Mouse (Mus musculus): ENCODE results near the gene Tshz2. TPM values are rescaled to one million over a fixed set of nuclear protein-coding genes. Genes with fewer than 3 reads are reported as not detected.

Gene Tshz2
- total and polyA plus RNA-seq, 2 experiments from 2014 or later = 26.4 to 40.8 TPM

DNA sequence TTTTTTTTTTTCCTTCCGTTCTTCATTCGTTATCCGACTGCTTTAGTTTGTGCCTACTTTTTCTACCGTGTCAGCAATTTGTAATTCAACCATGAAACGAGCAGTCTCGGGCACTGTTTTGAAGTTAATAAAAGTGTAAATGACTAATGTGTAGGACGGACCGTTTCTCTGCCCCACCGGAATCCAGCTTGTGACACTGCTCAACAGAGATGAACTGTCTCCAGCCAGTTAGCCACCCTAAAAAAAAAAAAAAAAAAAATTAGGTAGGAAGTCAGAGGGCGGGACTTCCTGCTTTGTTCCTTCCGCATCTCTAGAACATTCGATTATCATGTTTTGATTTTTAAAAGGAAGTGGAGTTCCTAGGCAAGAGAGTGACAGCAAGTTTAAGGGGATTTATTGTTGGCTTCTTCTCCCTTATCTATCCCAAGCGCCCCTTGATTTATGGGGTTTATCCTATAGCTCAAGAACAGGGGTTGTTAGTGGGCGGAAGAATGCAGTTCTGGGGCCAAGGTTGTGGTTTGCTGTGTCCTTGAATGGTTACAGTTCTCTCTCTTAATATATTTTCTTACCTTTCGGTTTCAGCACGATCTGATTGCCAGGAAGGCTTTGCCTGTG lies 116.6 kb downstream of the Tshz2 start:
- Histone ChIP-seq H3K4me2 (ENCODE audit: low read depth, low read length, poor library complexity, severe bottlenecking) (no peak overlapping the region), H3K4me1 (ENCODE audit: insufficient read depth, low read length) (no peaks in the 10 kb centered on the region), H3K36me3 (ENCODE audit: insufficient read depth, low read length) (no peaks in the 10 kb centered on the region), H3K9ac (replicated peaks; ENCODE audit: low read length, poor library complexity, severe bottlenecking) (no peak overlapping the region), H3K4me3 (ENCODE audit: low read depth, low read length) (no peak overlapping the region), H3K9me3 (ENCODE audit: low read length) (no peaks in the 10 kb centered on the region), H3K27me3 (ENCODE audit: insufficient read depth, low read length) (no peaks in the 10 kb centered on the region), H3K27ac (ENCODE audit: low read depth, low read length) (no peak overlapping the region)
- no peak for TF ChIP-seq CTCF (IDR thresholded peaks at IDR 0.05)
- ATAC-seq (ENCODE audit: low FRiP score) (no peak), DNase-seq (ENCODE audit: low spot score) (no peak)
- WGBS = 89% methylated on average over 16 of the region's 16 CpGs

DNA sequence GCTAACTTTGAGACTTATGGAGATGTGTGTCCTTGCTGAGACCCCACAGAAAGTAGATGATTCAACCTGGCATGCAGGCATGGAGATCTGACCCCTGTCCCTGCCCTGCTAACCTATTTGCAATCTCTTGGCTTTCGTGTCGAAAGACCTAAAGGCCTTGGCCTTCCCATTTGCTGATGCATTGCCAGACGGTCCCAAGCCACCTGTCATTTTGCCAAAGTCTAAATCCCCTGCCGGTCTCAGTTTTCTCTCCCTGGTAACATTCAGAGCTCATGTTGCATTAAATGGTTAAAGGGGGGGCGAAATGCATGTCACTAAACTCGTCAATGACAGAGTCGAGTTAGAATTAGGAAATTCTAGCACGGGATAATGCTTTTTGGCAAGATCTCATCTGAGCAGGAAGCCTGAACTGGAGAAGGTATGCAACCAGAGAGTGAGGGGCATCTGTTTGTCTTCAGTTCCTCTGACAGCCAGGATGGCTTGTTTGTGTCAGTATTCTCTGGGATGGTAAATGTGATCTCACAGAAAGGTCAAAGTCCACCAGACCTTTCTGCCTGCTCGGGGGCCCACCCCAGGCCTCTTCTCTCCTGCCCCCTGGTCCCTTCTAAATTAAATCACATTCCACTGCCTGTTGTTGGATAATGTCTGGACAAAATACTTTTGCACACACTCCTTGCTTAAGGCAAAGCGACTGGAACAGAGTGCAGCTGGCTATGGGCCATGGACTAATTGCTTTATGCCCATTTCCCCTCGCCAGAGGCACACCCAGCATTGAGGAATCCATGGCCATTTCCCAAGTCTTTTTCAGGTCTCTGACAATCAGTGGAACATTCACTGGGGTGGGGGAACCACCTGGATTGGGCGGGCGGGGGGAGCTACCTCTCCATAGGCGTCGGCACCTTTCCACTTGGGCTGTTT lies 118.0 kb downstream of the Tshz2 start:
- Histone ChIP-seq H3K9ac (replicated peaks; ENCODE audit: low read length, poor library complexity, severe bottlenecking) (no peak overlapping the region), H3K9me3 (ENCODE audit: low read length) (no peaks in the 10 kb centered on the region), H3K36me3 (ENCODE audit: insufficient read depth, low read length) (no peaks in the 10 kb centered on the region), H3K4me3 (ENCODE audit: low read depth, low read length) (no peak overlapping the region), H3K4me1 (ENCODE audit: insufficient read depth, low read length) (no peaks in the 10 kb centered on the region), H3K27ac (ENCODE audit: low read depth, low read length) (no peak overlapping the region), H3K4me2 (ENCODE audit: low read depth, low read length, poor library complexity, severe bottlenecking) (no peak overlapping the region), H3K27me3 (ENCODE audit: insufficient read depth, low read length) (no peaks in the 10 kb centered on the region)
- TF ChIP-seq CTCF (IDR thresholded peaks at IDR 0.05) = no peak
- WGBS = 61% methylated on average over 15 of the region's 15 CpGs
- ATAC-seq (ENCODE audit: low FRiP score) = no peak
- peak; percentile 36 for DNase-seq (ENCODE audit: low spot score)

DNA sequence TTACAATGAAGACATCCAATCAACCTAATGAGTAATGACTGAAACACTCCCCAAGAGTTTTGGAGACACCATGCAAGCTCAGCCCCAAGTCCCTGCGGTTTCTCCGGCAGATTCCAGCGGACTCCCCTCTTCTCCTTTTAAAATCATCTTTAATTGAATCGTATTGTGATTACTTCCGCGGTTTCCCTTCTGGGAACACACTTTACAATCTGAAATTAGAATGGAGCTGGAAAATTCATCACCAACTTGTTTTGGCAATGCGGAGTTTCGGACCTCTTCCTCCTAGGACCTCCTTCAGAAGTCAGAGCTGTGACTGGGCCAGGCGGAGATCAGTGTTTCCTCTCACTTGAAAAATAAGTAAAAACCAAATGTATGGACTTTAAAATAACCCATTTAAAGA lies 119.3 kb downstream of the Tshz2 start:
- H3K9ac ChIP-seq (replicated peaks; ENCODE audit: low read length, poor library complexity, severe bottlenecking) = no peak overlapping the region
- H3K4me1 ChIP-seq (ENCODE audit: insufficient read depth, low read length) = no peaks in the 10 kb centered on the region
- H3K4me2 ChIP-seq (ENCODE audit: low read depth, low read length, poor library complexity, severe bottlenecking) = no peak overlapping the region
- ATAC-seq (ENCODE audit: low FRiP score) (no peak), DNase-seq (ENCODE audit: low spot score) (no peak)
- TF ChIP-seq CTCF (IDR thresholded peaks at IDR 0.05) = no peak
- no peaks in the 10 kb centered on the region for H3K27me3 ChIP-seq (ENCODE audit: insufficient read depth, low read length)
- H3K36me3 ChIP-seq (ENCODE audit: insufficient read depth, low read length) = no peaks in the 10 kb centered on the region
- H3K9me3 ChIP-seq (ENCODE audit: low read length) = no peaks in the 10 kb centered on the region
- 81% methylated on average over 9 of the region's 9 CpGs for WGBS
- no peak overlapping the region for H3K27ac ChIP-seq (ENCODE audit: low read depth, low read length)
- no peak overlapping the region for H3K4me3 ChIP-seq (ENCODE audit: low read depth, low read length)

DNA sequence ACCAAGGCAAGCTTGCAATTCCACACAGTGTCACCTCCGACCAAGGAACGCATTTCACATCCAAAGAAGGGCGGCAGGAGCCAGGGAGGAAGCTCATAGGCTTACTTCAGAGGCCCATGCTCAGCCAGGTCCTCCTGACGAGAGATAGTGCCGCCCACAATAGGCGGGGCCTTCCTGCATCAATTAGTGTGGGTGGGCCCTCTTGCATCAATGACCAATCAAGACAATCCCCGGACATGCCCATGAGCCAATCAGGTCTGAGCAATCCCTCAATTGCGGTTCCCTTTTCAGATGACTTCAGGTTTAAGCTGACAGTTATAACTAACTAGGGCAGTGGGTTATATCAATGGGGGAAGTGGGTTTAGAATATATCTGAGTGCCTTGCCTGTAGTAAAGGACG lies 120.6 kb downstream of the Tshz2 start:
- no peak for TF ChIP-seq CTCF (IDR thresholded peaks at IDR 0.05)
- Histone ChIP-seq H3K4me3 (ENCODE audit: low read depth, low read length) (no peak overlapping the region), H3K36me3 (ENCODE audit: insufficient read depth, low read length) (no peaks in the 10 kb centered on the region), H3K9me3 (ENCODE audit: low read length) (no peaks in the 10 kb centered on the region), H3K4me1 (ENCODE audit: insufficient read depth, low read length) (no peaks in the 10 kb centered on the region), H3K27ac (ENCODE audit: low read depth, low read length) (no peak overlapping the region), H3K27me3 (ENCODE audit: insufficient read depth, low read length) (no peaks in the 10 kb centered on the region), H3K9ac (replicated peaks; ENCODE audit: low read length, poor library complexity, severe bottlenecking) (no peak overlapping the region), H3K4me2 (ENCODE audit: low read depth, low read length, poor library complexity, severe bottlenecking) (no peak overlapping the region)
- ATAC-seq (ENCODE audit: low FRiP score) (no peak), DNase-seq (ENCODE audit: low spot score) (no peak)
- WGBS = 88% methylated on average over 9 of the region's 9 CpGs

DNA sequence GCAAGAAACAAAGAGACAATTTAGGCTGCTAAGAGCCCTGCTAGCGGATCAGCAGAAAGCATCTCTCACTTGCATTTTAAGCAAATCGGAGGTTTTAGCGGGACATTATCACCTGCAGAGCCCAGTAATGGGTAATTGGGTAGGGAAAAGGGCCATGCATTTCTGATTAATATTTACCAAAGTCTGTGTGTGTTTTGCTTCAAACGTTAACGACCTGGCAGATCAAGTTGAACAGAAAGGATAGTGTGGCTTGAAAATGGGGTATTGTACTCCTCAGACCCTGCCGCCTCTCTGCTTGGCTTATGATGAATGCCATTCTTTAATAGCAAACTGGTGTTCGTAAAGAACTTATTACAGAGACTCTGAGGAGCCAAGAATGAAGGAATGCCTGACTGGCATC lies 122.3 kb downstream of the Tshz2 start:
- H3K4me2 ChIP-seq (ENCODE audit: low read depth, low read length, poor library complexity, severe bottlenecking) = no peak overlapping the region
- no peak overlapping the region for H3K4me3 ChIP-seq (ENCODE audit: low read depth, low read length)
- no peak overlapping the region for H3K9ac ChIP-seq (replicated peaks; ENCODE audit: low read length, poor library complexity, severe bottlenecking)
- H3K9me3 ChIP-seq (ENCODE audit: low read length) = no peaks in the 10 kb centered on the region
- H3K27me3 ChIP-seq (ENCODE audit: insufficient read depth, low read length) = no peaks in the 10 kb centered on the region
- DNase-seq (ENCODE audit: low spot score) (no peak), ATAC-seq (ENCODE audit: low FRiP score) (no peak)
- no peak for TF ChIP-seq CTCF (IDR thresholded peaks at IDR 0.05)
- WGBS = 69% methylated on average over 7 of the region's 7 CpGs
- H3K4me1 ChIP-seq (ENCODE audit: insufficient read depth, low read length) = no peaks in the 10 kb centered on the region
- H3K36me3 ChIP-seq (ENCODE audit: insufficient read depth, low read length) = no peaks in the 10 kb centered on the region
- H3K27ac ChIP-seq (ENCODE audit: low read depth, low read length) = no peak overlapping the region

DNA sequence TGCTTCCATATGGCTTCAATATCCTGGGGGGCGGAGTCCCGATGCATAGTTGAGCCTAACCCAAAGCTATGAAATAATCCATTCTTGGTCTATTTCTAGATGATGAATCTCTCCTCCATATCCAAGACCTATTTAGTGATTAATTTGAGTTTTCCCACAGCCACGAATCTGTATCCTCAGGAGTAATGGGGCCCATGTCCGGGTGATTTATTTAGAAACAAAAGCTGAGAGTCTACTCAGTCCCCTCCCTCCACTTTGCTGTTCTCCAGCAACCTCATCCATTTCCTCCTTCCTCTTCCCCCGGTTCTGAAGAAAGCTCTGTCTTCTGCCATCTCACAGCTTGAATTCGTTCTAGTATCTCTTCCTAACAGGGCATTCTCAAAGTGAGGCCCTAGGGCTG lies 125.3 kb downstream of the Tshz2 start:
- no peak for ATAC-seq (ENCODE audit: low FRiP score)
- Histone ChIP-seq H3K9ac (replicated peaks; ENCODE audit: low read length, poor library complexity, severe bottlenecking) (no peak overlapping the region), H3K4me1 (ENCODE audit: insufficient read depth, low read length) (no peaks in the 10 kb centered on the region), H3K9me3 (ENCODE audit: low read length) (no peaks in the 10 kb centered on the region), H3K4me3 (ENCODE audit: low read depth, low read length) (no peak overlapping the region), H3K27me3 (ENCODE audit: insufficient read depth, low read length) (no peaks in the 10 kb centered on the region), H3K27ac (ENCODE audit: low read depth, low read length) (no peak overlapping the region), H3K4me2 (ENCODE audit: low read depth, low read length, poor library complexity, severe bottlenecking) (no peak overlapping the region), H3K36me3 (ENCODE audit: insufficient read depth, low read length) (no peaks in the 10 kb centered on the region)
- no peak for DNase-seq (ENCODE audit: low spot score)
- no peak for TF ChIP-seq CTCF (IDR thresholded peaks at IDR 0.05)
- 83% methylated on average over 6 of the region's 6 CpGs for WGBS
